Mouse (Mus musculus): Measurements from ENCODE around the gene Hs3st5. TPM values are rescaled to one million over a fixed set of nuclear protein-coding genes. Genes with fewer than 3 reads are reported as not detected.
"Not testable (repeated sequence)": the region's sequence is repeated elsewhere in the genome, so short reads cannot be mapped to it uniquely, and the experiment has no call there.

Hs3st5 gene
- polyA plus RNA-seq, 1 experiment from 2014 or later, result 3.1 TPM

DNA sequence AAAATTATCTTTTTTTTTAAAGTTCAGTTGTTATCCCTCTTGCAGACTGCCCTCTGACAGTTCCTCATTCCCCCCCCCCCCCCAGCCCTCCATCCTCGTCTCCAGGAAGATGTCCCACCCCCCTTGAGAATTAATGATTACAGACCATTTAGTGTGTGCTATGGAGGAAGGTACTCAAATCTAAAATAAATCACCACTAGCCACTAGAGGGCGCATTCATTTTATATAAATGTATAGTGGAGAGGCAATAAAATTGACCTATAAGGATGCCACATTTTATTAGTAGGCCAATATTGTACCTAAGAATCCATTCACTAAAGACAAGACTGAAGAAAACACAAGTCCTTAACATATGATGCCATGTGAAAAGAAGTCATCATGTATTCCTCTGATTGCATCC lies 40.0 kb downstream of the Hs3st5 start:
- Histone ChIP-seq H3K4me1 (ENCODE audit: control insufficient read depth, insufficient read depth, low read length) (no peaks in the 10 kb centered on the region), H3K4me2 (ENCODE audit: low read depth, low read length) (no peak overlapping the region), H3K27me3 (ENCODE audit: control insufficient read depth, insufficient read depth, low read length) (no peaks in the 10 kb centered on the region), H3K9me3 (replicated peaks; ENCODE audit: control insufficient read depth, low read length) (no peaks in the 10 kb centered on the region), H3K4me3 (ENCODE audit: low read depth, low read length) (no peak overlapping the region), H3K27ac (replicated peaks; ENCODE audit: low read depth, low read length) (no peak overlapping the region), H3K36me3 (replicated peaks; ENCODE audit: control insufficient read depth, insufficient read depth, low read depth, low read length) (no peaks in the 10 kb centered on the region), H3K9ac (replicated peaks; ENCODE audit: low read length) (no peak overlapping the region)
- no peak for ATAC-seq (replicated peaks; ENCODE audit: insufficient number of reproducible peaks, low FRiP score, low TSS enrichment, low read depth)
- 19% methylated on average over 2 of the region's 2 CpGs for WGBS
- peak; percentile 77 for DNase-seq (ENCODE audit: low spot score)

DNA sequence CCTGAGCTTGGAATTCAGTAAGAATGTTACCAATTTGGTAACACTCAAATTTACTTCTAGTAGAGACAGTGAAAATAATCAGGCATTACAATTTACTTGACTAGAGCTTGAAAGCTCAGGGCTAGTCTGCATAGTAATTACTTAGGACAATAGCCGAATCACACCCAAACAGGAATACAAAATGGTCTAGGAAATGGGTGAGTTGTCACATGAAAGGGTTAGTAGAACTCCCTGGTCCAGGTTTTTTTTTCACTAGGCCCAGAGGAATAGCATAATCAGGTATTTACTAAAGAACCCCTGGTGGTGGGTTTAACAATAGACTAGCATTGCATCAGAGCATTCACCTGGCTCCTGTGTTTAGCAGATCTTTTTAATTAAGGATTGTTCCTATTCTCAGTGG lies 41.1 kb downstream of the Hs3st5 start:
- not testable (repeated sequence) for H3K9me3 ChIP-seq (replicated peaks; ENCODE audit: control insufficient read depth, low read length); ATAC-seq (replicated peaks; ENCODE audit: insufficient number of reproducible peaks, low FRiP score, low TSS enrichment, low read depth); H3K4me2 ChIP-seq (ENCODE audit: low read depth, low read length); DNase-seq (ENCODE audit: low spot score); H3K27me3 ChIP-seq (ENCODE audit: control insufficient read depth, insufficient read depth, low read length); H3K36me3 ChIP-seq (replicated peaks; ENCODE audit: control insufficient read depth, insufficient read depth, low read depth, low read length); H3K4me1 ChIP-seq (ENCODE audit: control insufficient read depth, insufficient read depth, low read length); H3K4me3 ChIP-seq (ENCODE audit: low read depth, low read length); H3K9ac ChIP-seq (replicated peaks; ENCODE audit: low read length); H3K27ac ChIP-seq (replicated peaks; ENCODE audit: low read depth, low read length)
- 76% methylated on average over 1 of the region's 1 CpGs for WGBS

DNA sequence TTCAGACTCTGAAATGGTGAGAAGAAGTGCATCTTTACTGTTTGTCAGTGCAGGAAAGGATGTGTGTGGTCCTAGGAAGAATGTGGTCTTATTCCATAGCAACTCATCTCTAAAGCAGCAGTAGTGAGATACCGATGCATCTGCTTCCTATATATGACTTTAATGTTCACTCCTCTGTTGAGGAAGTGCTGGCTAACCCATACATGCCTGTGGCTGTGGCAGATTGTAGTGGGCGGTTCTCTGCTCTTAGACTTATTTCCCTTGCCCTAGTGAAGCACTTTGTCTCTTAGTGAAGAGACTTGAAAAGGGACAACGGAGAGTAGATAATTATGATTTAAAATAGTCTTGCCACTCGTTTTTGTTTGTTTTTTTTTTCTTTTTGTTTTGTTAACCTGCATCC lies 47.4 kb downstream of the Hs3st5 start:
- WGBS, result 75% methylated on average over 4 of the region's 4 CpGs
- no peak for DNase-seq (ENCODE audit: low spot score)
- ATAC-seq (replicated peaks; ENCODE audit: insufficient number of reproducible peaks, low FRiP score, low TSS enrichment, low read depth), result no peak
- H3K27me3 ChIP-seq (ENCODE audit: control insufficient read depth, insufficient read depth, low read length), result no peaks in the 10 kb centered on the region
- no peaks in the 10 kb centered on the region for H3K36me3 ChIP-seq (replicated peaks; ENCODE audit: control insufficient read depth, insufficient read depth, low read depth, low read length)
- no peaks in the 10 kb centered on the region for H3K9me3 ChIP-seq (replicated peaks; ENCODE audit: control insufficient read depth, low read length)
- H3K4me2 ChIP-seq (ENCODE audit: low read depth, low read length), result no peak overlapping the region
- no peak overlapping the region for H3K9ac ChIP-seq (replicated peaks; ENCODE audit: low read length)
- H3K4me3 ChIP-seq (ENCODE audit: low read depth, low read length), result no peak overlapping the region
- no peaks in the 10 kb centered on the region for H3K4me1 ChIP-seq (ENCODE audit: control insufficient read depth, insufficient read depth, low read length)
- no peak overlapping the region for H3K27ac ChIP-seq (replicated peaks; ENCODE audit: low read depth, low read length)

DNA sequence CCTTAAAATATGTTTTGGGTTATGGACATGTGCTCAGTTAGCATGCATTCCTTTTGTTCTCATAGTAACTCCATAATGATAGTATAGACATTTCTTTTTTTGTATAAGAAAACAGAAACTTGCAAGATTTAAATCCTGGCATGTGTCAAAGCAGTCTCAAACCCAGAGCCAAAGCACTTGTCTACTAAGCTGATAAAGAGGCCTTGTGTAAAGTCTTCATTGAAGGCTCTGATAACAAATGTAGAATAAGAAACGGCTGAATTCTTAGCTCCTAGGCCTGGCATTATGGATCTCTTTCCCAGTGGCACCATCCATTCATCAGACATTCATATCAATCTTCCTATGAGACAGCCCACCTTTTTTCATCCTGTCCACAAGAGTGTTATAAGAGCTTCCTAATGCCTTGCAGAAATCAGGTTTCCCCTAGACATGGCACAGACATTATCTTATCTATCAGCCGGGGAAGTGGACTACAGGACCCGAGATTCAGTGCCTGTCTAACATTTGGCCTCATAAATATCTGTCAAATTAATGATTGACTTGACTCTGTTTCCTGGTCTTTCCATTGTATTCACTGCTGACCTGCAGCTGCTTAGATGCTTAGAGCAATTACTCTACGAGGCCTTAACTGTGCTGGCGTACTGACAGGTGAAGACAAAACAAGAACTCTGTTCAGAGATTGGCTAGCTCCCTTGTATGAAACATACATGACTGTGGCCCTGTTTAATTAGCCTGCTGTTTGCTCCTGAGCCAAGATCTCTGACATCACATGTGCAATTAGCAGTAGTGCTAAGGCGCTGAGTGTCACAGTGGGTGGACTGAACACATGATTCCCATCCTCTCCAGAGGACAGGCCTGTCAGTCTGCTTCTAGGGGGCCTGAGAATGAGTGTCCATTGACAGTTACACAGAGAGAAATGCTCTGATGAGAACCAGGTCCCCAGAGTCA lies 48.6 kb downstream of the Hs3st5 start:
- Histone ChIP-seq H3K9me3 (replicated peaks; ENCODE audit: control insufficient read depth, low read length) (no peaks in the 10 kb centered on the region), H3K9ac (replicated peaks; ENCODE audit: low read length) (no peak overlapping the region), H3K27me3 (ENCODE audit: control insufficient read depth, insufficient read depth, low read length) (no peaks in the 10 kb centered on the region), H3K36me3 (replicated peaks; ENCODE audit: control insufficient read depth, insufficient read depth, low read depth, low read length) (no peaks in the 10 kb centered on the region), H3K4me3 (ENCODE audit: low read depth, low read length) (no peak overlapping the region), H3K4me1 (ENCODE audit: control insufficient read depth, insufficient read depth, low read length) (no peaks in the 10 kb centered on the region), H3K27ac (replicated peaks; ENCODE audit: low read depth, low read length) (no peak overlapping the region), H3K4me2 (ENCODE audit: low read depth, low read length) (no peak overlapping the region)
- ATAC-seq (replicated peaks; ENCODE audit: insufficient number of reproducible peaks, low FRiP score, low TSS enrichment, low read depth) (0 out of 2 replicates have a peak, but pooled peaks have one; percentile 44), DNase-seq (ENCODE audit: low spot score) (no peak)
- WGBS, result 74% methylated on average over 6 of the region's 6 CpGs

DNA sequence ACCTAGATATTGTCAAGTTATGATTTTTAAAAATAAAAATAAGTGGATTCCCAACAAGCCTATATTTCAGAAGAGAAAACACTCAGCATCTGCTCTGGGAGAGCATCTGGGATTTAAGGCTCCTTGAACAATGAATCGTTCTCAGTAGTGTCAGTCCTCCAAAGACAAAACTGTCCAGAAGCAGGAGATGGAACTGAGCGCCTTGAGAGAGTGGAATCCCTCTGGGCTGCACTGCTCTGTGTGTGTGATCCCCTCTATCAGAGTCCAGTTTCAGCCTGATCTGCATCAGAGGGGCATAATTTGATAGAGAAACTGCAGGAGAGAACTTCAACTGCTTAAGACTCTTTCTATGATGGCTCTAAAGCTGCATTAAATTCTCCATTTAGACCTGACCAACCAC lies 49.5 kb downstream of the Hs3st5 start:
- Histone ChIP-seq H3K9me3 (replicated peaks; ENCODE audit: control insufficient read depth, low read length) (no peaks in the 10 kb centered on the region), H3K27ac (replicated peaks; ENCODE audit: low read depth, low read length) (no peak overlapping the region), H3K4me2 (ENCODE audit: low read depth, low read length) (no peak overlapping the region), H3K9ac (replicated peaks; ENCODE audit: low read length) (no peak overlapping the region), H3K27me3 (ENCODE audit: control insufficient read depth, insufficient read depth, low read length) (no peaks in the 10 kb centered on the region), H3K4me3 (ENCODE audit: low read depth, low read length) (no peak overlapping the region), H3K36me3 (replicated peaks; ENCODE audit: control insufficient read depth, insufficient read depth, low read depth, low read length) (no peaks in the 10 kb centered on the region), H3K4me1 (ENCODE audit: control insufficient read depth, insufficient read depth, low read length) (no peaks in the 10 kb centered on the region)
- 75% methylated on average over 2 of the region's 2 CpGs for WGBS
- ATAC-seq (replicated peaks; ENCODE audit: insufficient number of reproducible peaks, low FRiP score, low TSS enrichment, low read depth) (no peak), DNase-seq (ENCODE audit: low spot score) (no peak)

DNA sequence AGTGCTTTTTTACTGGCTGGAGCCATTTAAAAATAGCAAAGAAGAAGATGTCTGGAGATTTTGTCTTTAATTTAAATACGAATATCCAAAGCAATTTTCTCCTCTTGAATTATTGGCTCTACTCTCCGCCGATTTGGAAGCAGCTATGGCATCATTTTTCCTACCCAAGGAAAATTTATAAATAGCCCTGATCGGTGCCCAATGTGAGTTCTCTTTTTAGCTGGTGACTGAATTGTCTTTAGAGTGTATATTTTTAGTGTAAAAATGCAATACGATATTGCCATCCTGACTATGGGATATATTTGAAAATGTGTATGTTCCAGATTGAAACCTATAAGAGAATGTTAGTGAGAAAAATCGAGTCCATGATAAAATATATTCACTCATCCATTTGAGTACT lies 51.1 kb downstream of the Hs3st5 start:
- H3K4me2 ChIP-seq (ENCODE audit: low read depth, low read length), result no peak overlapping the region
- no peaks in the 10 kb centered on the region for H3K9me3 ChIP-seq (replicated peaks; ENCODE audit: control insufficient read depth, low read length)
- no peaks in the 10 kb centered on the region for H3K36me3 ChIP-seq (replicated peaks; ENCODE audit: control insufficient read depth, insufficient read depth, low read depth, low read length)
- H3K9ac ChIP-seq (replicated peaks; ENCODE audit: low read length), result no peak overlapping the region
- H3K27ac ChIP-seq (replicated peaks; ENCODE audit: low read depth, low read length), result no peak overlapping the region
- DNase-seq (ENCODE audit: low spot score), result no peak
- no peak for ATAC-seq (replicated peaks; ENCODE audit: insufficient number of reproducible peaks, low FRiP score, low TSS enrichment, low read depth)
- WGBS, result 91% methylated on average over 6 of the region's 6 CpGs
- H3K4me3 ChIP-seq (ENCODE audit: low read depth, low read length), result no peak overlapping the region
- H3K4me1 ChIP-seq (ENCODE audit: control insufficient read depth, insufficient read depth, low read length), result no peaks in the 10 kb centered on the region
- H3K27me3 ChIP-seq (ENCODE audit: control insufficient read depth, insufficient read depth, low read length), result no peaks in the 10 kb centered on the region

DNA sequence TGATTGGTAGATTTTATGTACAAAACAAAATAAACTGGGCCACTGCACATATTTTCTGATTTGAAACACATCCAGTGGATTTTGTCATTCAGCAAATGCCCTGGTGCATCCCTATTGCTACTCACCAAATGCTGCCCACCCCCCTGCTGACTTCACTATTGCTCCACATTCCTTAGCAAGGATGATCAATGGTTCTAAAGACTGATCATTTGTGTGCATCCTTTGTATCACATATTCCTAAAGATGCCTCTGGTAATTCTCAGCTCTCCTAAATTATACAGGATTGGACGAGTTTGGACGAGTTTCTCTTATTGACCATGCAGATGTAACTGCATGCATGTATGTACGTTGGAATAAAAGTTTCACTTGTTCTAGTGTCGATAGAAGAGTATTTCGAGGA lies 52.1 kb downstream of the Hs3st5 start:
- ATAC-seq (replicated peaks; ENCODE audit: insufficient number of reproducible peaks, low FRiP score, low TSS enrichment, low read depth) (no peak), DNase-seq (ENCODE audit: low spot score) (no peak)
- Histone ChIP-seq H3K27ac (replicated peaks; ENCODE audit: low read depth, low read length) (no peak overlapping the region), H3K9ac (replicated peaks; ENCODE audit: low read length) (no peak overlapping the region), H3K9me3 (replicated peaks; ENCODE audit: control insufficient read depth, low read length) (no peaks in the 10 kb centered on the region), H3K4me1 (ENCODE audit: control insufficient read depth, insufficient read depth, low read length) (no peaks in the 10 kb centered on the region), H3K27me3 (ENCODE audit: control insufficient read depth, insufficient read depth, low read length) (no peaks in the 10 kb centered on the region), H3K4me3 (ENCODE audit: low read depth, low read length) (no peak overlapping the region), H3K4me2 (ENCODE audit: low read depth, low read length) (no peak overlapping the region), H3K36me3 (replicated peaks; ENCODE audit: control insufficient read depth, insufficient read depth, low read depth, low read length) (no peaks in the 10 kb centered on the region)
- WGBS, result 86% methylated on average over 5 of the region's 5 CpGs

DNA sequence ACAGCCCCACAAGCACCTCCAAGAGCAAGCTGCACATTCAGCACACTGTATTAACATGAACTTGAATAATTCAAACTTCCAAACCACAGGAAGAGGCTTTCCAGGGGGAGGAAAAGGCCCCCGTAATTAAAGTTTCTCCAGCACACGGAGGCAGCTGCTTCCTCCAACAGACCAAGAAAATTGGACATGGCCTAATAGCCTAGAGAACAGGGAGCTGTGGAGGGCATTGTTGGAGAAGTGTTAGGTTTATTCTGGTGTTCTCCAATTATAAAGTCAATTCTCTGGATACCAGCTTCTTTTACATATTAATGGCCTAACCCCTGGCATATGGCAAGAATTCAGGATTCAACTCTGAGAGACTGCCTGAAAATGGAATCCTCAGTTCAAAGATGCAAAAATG lies 60.6 kb downstream of the Hs3st5 start:
- 47% methylated on average over 2 of the region's 2 CpGs for WGBS
- Histone ChIP-seq H3K36me3 (replicated peaks; ENCODE audit: control insufficient read depth, insufficient read depth, low read depth, low read length) (no peaks in the 10 kb centered on the region), H3K27me3 (ENCODE audit: control insufficient read depth, insufficient read depth, low read length) (no peaks in the 10 kb centered on the region), H3K4me2 (ENCODE audit: low read depth, low read length) (no peak overlapping the region), H3K4me1 (ENCODE audit: control insufficient read depth, insufficient read depth, low read length) (no peaks in the 10 kb centered on the region), H3K9ac (replicated peaks; ENCODE audit: low read length) (no peak overlapping the region), H3K9me3 (replicated peaks; ENCODE audit: control insufficient read depth, low read length) (no peaks in the 10 kb centered on the region), H3K27ac (replicated peaks; ENCODE audit: low read depth, low read length) (no peak overlapping the region), H3K4me3 (ENCODE audit: low read depth, low read length) (no peak overlapping the region)
- no peak; the same call in 1 of the 2 replicates for ATAC-seq (replicated peaks; ENCODE audit: insufficient number of reproducible peaks, low FRiP score, low TSS enrichment, low read depth)
- DNase-seq (ENCODE audit: low spot score), result peak; percentile 18

Data from embryonic facial prominence, embryonic 11.5 days (tissue).